Mouse (Mus musculus) heart, postnatal 36 days (tissue): ENCODE measurements at regions not wholly inside any gene's neighbourhood (a gene's known extent, or its start where the extent isn't known, plus 50 kb on each side); places are given as distances from the start of the nearest gene placed in this dataset.

Experiments used
- DNase-seq, 2 experiments: peaks; one replicate each; pipeline ENCODE4 v3.0.0; 2021 to 2022
- intact Hi-C: fragments of 180-260 bp; cut with DNase I; formaldehyde crosslinking; loops from one replicate; pipeline ENCODE4 v1.15.1; 2025

DNA sequence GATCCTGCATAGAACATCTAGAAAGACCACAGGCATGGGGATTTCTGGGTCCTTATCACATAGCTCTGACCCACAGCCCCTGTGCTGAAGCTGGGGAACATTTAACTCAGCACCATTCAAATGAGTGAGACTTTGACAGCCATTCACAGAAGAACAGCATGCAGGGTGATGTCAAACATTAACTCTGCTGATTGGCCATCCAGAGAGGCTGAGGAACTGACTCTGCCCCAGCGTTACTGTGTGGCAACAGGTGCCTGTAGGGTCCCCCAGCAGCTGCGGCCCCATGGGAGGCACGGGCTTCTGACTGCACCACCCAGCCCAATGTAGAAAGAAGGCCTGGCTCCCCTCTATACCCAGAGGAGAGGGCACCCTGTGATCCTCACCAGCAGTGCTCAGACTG, 73.3 kb upstream of the Syt13 start:
- no peak for DNase-seq
- intact Hi-C loops, result no loop called here

DNA sequence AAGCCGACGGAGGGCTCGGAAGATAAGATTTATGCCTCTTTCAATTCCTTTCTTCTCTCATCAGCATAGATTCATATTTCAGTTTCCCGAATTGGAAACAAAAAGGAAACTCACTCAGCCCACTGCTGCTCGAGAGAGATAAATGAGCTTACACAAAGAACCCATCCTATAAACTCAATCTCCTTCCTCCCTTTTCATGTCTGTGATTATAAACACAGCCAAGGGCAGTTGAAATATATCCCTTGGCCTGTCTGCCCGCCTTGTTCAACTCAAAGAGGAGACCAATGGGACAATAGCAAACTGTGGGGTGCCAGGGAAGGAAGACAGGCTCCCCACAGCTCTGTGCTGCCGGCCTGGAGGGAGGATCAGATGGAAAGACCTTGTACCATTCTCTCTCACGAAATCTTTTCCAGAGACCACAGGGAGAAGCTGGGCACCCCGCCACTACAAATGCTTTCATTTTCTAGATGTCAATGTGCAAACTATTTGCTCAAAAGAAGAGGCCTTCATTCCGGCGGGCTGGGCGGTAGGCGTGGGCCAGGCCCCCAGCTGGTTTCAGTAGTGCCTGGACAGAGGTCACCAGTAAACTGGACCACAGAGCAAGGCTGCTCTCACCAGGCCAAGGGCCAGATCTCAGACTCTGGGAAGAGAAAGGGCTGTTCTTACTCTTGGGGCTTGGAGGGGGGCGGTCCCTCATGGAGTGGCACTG, 69.7 kb upstream of the Syt13 start:
- intact Hi-C loops, result no loop called here
- peak; percentile 12 to 15 for DNase-seq

DNA sequence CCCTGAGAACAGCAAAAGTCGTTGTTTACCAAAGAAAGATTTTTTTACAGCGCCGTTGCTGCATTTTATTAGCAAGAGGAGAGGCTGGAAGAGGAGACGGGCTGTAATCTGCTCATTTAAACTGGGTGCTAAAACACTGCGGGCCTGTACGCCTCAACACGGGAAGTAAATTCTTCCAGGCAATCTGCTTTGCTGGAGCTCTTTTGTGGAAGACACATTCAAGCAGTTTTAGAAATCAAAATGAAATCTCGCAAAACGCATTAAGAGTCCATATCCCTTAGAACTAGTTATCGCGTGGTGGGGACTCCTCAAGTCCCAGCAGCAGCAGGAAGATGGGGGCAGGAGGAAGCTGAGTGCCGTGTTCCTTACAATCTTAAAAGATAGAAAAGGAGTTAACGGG, 65.9 kb upstream of the Syt13 start:
- intact Hi-C loops, result no loop called here
- DNase-seq, result no peak

DNA sequence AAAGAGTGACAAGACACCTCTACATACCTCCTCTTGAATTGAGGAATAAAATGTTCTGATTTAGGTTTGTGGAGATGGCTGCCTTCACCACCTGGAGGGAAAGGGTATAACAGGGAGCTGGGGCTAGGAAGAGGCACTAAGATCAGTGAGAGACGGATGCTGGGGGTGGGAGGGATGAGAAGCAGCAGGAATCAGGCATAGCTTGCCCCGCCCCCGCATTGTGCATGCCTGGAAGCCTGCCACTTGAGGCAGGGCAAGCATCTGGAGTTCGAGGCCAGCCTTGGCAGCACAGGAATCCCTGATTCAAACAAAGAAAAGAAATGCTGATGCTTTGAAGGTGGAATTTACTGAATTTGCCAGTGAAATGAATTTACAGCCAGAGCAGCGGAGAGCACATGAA, 63.6 kb upstream of the Syt13 start:
- intact Hi-C loops, result no loop called here
- no peak for DNase-seq

DNA sequence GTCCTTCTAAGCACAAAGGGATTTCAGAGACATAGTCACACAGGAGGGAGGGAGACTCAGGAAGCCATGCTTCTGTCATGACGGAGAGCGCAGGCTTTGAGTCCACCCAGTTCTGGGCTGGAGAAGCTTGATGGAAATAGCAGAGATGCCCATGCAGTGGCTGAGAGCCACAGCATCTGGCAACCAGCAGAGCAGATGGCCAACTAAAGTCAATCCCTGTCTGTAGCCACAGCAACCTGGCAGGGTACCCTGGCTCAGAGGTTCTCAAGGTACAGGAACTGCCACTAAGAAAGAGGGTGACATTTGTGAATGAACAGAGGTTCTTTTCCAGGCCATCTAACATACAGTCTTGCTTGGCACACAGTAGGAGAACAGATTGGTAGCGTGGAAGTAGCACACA, 61.7 kb upstream of the Syt13 start:
- intact Hi-C loops, result no loop called here

DNA sequence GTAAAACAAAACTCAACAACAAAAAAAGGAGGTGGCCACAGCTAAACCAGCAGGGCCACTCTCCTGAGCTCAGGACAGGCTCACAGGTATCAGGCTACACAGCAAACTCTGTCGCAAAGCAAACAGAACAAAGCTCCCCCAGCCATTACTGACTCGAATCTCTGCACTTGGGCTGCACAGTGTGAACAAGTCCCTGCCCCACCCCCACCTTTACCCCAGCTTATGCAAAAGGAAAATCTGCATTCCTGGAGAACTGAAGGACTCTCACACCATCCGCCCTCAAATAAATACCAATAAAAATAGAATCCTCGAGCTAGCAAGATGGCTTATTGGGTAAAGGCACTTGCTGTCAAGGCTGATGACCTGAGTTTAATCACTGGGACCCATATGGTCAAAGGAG, 60.6 kb upstream of the Syt13 start:
- intact Hi-C loops, result no loop called here
- DNase-seq, result no peak

More for the DNA sequence above, 61.7 kb upstream of the Syt13 start:
- no peak for DNase-seq

DNA sequence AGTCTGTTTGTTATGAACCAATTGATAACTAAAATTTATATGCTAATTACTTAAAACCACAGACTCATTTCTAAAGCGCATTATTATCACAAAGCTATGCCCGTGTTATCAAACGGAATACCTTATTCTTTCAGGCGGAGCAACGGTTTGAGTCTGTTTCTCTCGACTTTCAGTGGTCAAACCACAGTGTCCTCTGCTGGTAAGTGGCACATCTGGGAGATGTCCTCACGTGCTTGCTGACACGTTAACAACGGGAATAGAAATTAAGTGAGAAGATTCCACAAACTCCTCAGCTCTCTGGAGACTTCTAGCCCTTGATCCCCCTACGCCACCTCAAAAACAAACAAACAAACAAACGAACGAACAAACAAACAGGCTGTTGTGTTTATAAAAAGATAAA, 58.9 kb upstream of the Syt13 start:
- intact Hi-C loops, result no loop called here

DNA sequence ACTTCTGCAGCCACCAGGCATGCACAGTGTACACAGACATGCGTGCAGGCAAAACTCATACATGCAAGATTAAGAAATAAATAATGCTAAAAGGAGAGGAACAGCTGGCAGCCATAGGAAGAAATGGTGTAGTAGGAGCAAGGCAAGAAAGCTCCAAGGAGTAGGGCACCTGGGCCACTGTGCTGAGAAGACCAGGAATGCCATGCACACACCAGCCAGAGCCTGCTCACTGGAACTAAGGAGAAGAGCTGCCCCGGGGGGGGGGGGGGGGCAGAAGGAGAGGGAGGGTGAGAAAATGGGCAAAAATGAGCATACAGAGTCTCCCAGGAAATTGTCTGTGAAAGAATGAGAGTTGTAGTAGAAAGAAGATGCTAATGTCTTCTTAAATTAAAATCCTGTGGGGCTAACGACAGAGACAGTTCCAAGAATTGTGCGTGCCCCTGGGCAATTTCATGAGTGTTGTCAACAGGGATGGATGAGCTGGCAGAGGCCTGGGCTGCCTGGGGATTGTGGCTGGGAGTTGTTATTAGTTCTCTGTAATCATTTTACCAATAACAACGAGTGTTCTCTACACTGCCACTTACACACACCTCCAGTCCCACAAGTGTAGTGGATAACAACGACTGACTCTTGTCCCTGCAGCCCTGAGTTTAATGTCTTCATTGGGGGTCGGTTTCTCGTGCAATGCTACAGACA, 54.2 kb upstream of the Syt13 start:
- intact Hi-C loops, result no loop called here
- no peak for DNase-seq

More for the DNA sequence above, 58.9 kb upstream of the Syt13 start:
- no peak for DNase-seq
